Mouse (Mus musculus) forebrain, embryonic 13.5 days (tissue): ENCODE measurements around the gene Gm21987. TPM values are rescaled to one million over a fixed set of nuclear protein-coding genes. Genes with fewer than 3 reads are reported as not detected.

Experiments used
- ATAC-seq: fragments of 200-750 bp; cut with Nextera tagmentation; 2 replicates; pipeline ENCODE4 v1.8.0; 2017
- H3K27ac ChIP-seq: fragments of 300-500 bp; sonication (generic); 2 replicates; pipeline ENCODE4 v1.5.1; 2015; ENCODE audit warnings: inconsistent platforms, mild to moderate bottlenecking, moderate library complexity
- H3K27me3 ChIP-seq: fragments of 300-500 bp; sonication (generic); 2 replicates; pipeline ENCODE4 v1.6.1; 2015; ENCODE audit warnings: mild to moderate bottlenecking, inconsistent platforms
- H3K36me3 ChIP-seq: fragments of 300-500 bp; sonication (generic); 2 replicates; pipeline ENCODE4 v1.6.1; 2015; ENCODE audit warnings: mild to moderate bottlenecking, inconsistent platforms; ENCODE audit not compliant: poor library complexity, severe bottlenecking
- H3K4me1 ChIP-seq: fragments of 300-500 bp; sonication (generic); 2 replicates; pipeline ENCODE4 v1.6.1; 2015; ENCODE audit warnings: inconsistent platforms
- H3K4me2 ChIP-seq: fragments of 300-500 bp; sonication (generic); 2 replicates; pipeline ENCODE4 v1.6.1; 2015; ENCODE audit warnings: inconsistent platforms, mild to moderate bottlenecking, moderate library complexity
- H3K4me3 ChIP-seq: fragments of 300-500 bp; sonication (generic); 2 replicates; pipeline ENCODE4 v1.5.1; 2015; ENCODE audit warnings: mild to moderate bottlenecking, inconsistent platforms
- H3K9ac ChIP-seq: fragments of 300-500 bp; sonication (generic); 2 replicates; pipeline ENCODE4 v1.6.1; 2015; ENCODE audit warnings: mild to moderate bottlenecking, inconsistent platforms
- H3K9me3 ChIP-seq: fragments of 300-500 bp; sonication (generic); replicated peaks from 2 replicates; pipeline ENCODE4 v1.6.1; 2016; ENCODE audit warnings: inconsistent platforms
- WGBS: fragments of 180-500 bp; shearing (Covaris S2); methylation state at CpG from one replicate; pipeline ENCODE4 v1.1.7; 2015; 5-methylcytosine and 5-hydroxymethylcytosine counted together
- polyA plus RNA-seq: library from polyadenylated mRNA; unstranded; fragments of >200 nt; fragmentation: Nextera tagmentation; extraction: Ambion mirVana; gene quantifications from 2 replicates; pipeline ENCODE4 v1.2.1, GENCODE M21; 2015

Gene Gm21987
- polyA plus RNA-seq, 1 experiment from 2014 or later, result not detected

GRCm38 (mm10) chr16:38389284-38389893 lies 42.5 kb downstream of the Gm21987 start:
- Histone ChIP-seq H3K27me3 (no peaks in the 10 kb centered on the region), H3K27ac (no peak overlapping the region), H3K36me3 (no peaks in the 10 kb centered on the region), H3K4me3 (no peak overlapping the region), H3K9me3 (no peaks in the 10 kb centered on the region), H3K4me2 (no peak overlapping the region), H3K4me1 (no peaks in the 10 kb centered on the region), H3K9ac (no peak overlapping the region)
- WGBS, result 84% methylated on average over 8 of the region's 8 CpGs
- no peak for ATAC-seq

- Histone ChIP-seq H3K36me3 (no peaks in the 10 kb centered on the region), H3K27ac (no peak overlapping the region), H3K27me3 (no peaks in the 10 kb centered on the region), H3K4me2 (no peak overlapping the region), H3K9ac (no peak overlapping the region), H3K9me3 (no peaks in the 10 kb centered on the region), H3K4me1 (no peaks in the 10 kb centered on the region), H3K4me3 (no peak overlapping the region)
- 92% methylated on average over 7 of the region's 7 CpGs for WGBS
- no peak for ATAC-seq
Observed at GRCm38 (mm10) chr16:38390322-38390721, 43.5 kb downstream of the Gm21987 start.

- WGBS, result 87% methylated on average over 23 of the region's 23 CpGs
- no peak overlapping the region for H3K4me2 ChIP-seq
- no peaks in the 10 kb centered on the region for H3K4me1 ChIP-seq
- H3K4me3 ChIP-seq, result no peak overlapping the region
- H3K27ac ChIP-seq, result no peak overlapping the region
- H3K36me3 ChIP-seq, result no peaks in the 10 kb centered on the region
- no peak for ATAC-seq
- no peaks in the 10 kb centered on the region for H3K27me3 ChIP-seq
- no peak overlapping the region for H3K9ac ChIP-seq
- H3K9me3 ChIP-seq, result no peaks in the 10 kb centered on the region
Observed at GRCm38 (mm10) chr16:38392126-38392894, 45.5 kb downstream of the Gm21987 start.

- WGBS, result 91% methylated on average over 8 of the region's 8 CpGs
- Histone ChIP-seq H3K27ac (no peak overlapping the region), H3K27me3 (no peaks in the 10 kb centered on the region), H3K4me2 (no peak overlapping the region), H3K9ac (no peak overlapping the region), H3K4me3 (no peak overlapping the region), H3K4me1 (peaks cover 2% of the 10 kb centered on the region), H3K9me3 (no peaks in the 10 kb centered on the region), H3K36me3 (no peaks in the 10 kb centered on the region)
- no peak for ATAC-seq
Observed at GRCm38 (mm10) chr16:38394191-38394618, 47.4 kb downstream of the Gm21987 start.

- no peak overlapping the region for H3K4me2 ChIP-seq
- no peaks in the 10 kb centered on the region for H3K36me3 ChIP-seq
- H3K4me1 ChIP-seq, result peaks cover 12% of the 10 kb centered on the region
- H3K9ac ChIP-seq, result no peak overlapping the region
- WGBS, result 75% methylated on average over 6 of the region's 6 CpGs
- H3K4me3 ChIP-seq, result no peak overlapping the region
- no peak overlapping the region for H3K27ac ChIP-seq
- H3K9me3 ChIP-seq, result no peaks in the 10 kb centered on the region
- H3K27me3 ChIP-seq, result no peaks in the 10 kb centered on the region
- no peak for ATAC-seq
Observed at GRCm38 (mm10) chr16:38395060-38395730, 48.4 kb downstream of the Gm21987 start.

GRCm38 (mm10) chr16:38396155-38396554 lies 49.3 kb downstream of the Gm21987 start:
- ATAC-seq, result no peak
- no peak overlapping the region for H3K4me2 ChIP-seq
- no peak overlapping the region for H3K27ac ChIP-seq
- peaks cover 14% of the 10 kb centered on the region for H3K4me1 ChIP-seq
- no peaks in the 10 kb centered on the region for H3K9me3 ChIP-seq
- no peak overlapping the region for H3K4me3 ChIP-seq
- no peaks in the 10 kb centered on the region for H3K36me3 ChIP-seq
- no peak overlapping the region for H3K9ac ChIP-seq
- H3K27me3 ChIP-seq, result no peaks in the 10 kb centered on the region
- 78% methylated on average over 13 of the region's 13 CpGs for WGBS

- Histone ChIP-seq H3K9ac (no peak overlapping the region), H3K4me2 (no peak overlapping the region), H3K4me1 (peaks cover 14% of the 10 kb centered on the region), H3K9me3 (no peaks in the 10 kb centered on the region), H3K4me3 (no peak overlapping the region), H3K27ac (no peak overlapping the region), H3K36me3 (no peaks in the 10 kb centered on the region), H3K27me3 (no peaks in the 10 kb centered on the region)
- no peak for ATAC-seq
- WGBS, result 84% methylated on average over 6 of the region's 6 CpGs
Observed at GRCm38 (mm10) chr16:38398266-38398665, 51.4 kb downstream of the Gm21987 start.

- peak overlapping the region; percentile 60 for H3K27ac ChIP-seq
- no peaks in the 10 kb centered on the region for H3K36me3 ChIP-seq
- H3K4me3 ChIP-seq, result no peak overlapping the region
- 75% methylated on average over 3 of the region's 3 CpGs for WGBS
- peaks cover 14% of the 10 kb centered on the region for H3K4me1 ChIP-seq
- no peaks in the 10 kb centered on the region for H3K9me3 ChIP-seq
- ATAC-seq, result no peak
- peak overlapping the region; percentile 57 for H3K4me2 ChIP-seq
- 0 out of 2 replicates have a peak overlapping the region, but pooled peaks have one; percentile 49 for H3K9ac ChIP-seq
- H3K27me3 ChIP-seq, result no peaks in the 10 kb centered on the region
Observed at GRCm38 (mm10) chr16:38399076-38399475, 52.2 kb downstream of the Gm21987 start.

GRCm38 (mm10) chr16:38399531-38400231 lies 52.8 kb downstream of the Gm21987 start:
- peak; percentile 96 for ATAC-seq
- Histone ChIP-seq H3K9ac (peak overlapping the region; percentile 49), H3K4me3 (peak overlapping the region; percentile 32), H3K27ac (peak overlapping the region; percentile 60), H3K36me3 (no peaks in the 10 kb centered on the region), H3K9me3 (no peaks in the 10 kb centered on the region), H3K4me2 (peak overlapping the region; percentile 57), H3K27me3 (no peaks in the 10 kb centered on the region), H3K4me1 (peaks cover 14% of the 10 kb centered on the region)
- 8% methylated on average over 17 of the region's 17 CpGs for WGBS

GRCm38 (mm10) chr16:38400311-38400960 lies 53.6 kb downstream of the Gm21987 start:
- no peaks in the 10 kb centered on the region for H3K36me3 ChIP-seq
- peaks cover 14% of the 10 kb centered on the region for H3K4me1 ChIP-seq
- WGBS, result 75% methylated on average over 9 of the region's 9 CpGs
- peak overlapping the region; percentile 60 for H3K27ac ChIP-seq
- H3K4me3 ChIP-seq, result peak overlapping the region; percentile 32
- no peaks in the 10 kb centered on the region for H3K9me3 ChIP-seq
- peak overlapping the region; percentile 49 for H3K9ac ChIP-seq
- peak; percentile 39 for ATAC-seq
- no peaks in the 10 kb centered on the region for H3K27me3 ChIP-seq
- peak overlapping the region; percentile 57 for H3K4me2 ChIP-seq

- H3K9me3 ChIP-seq, result no peaks in the 10 kb centered on the region
- H3K4me1 ChIP-seq, result peaks cover 14% of the 10 kb centered on the region
- whole genome bisulfite sequencing, result 78% methylated on average over 6 of the region's 6 CpGs
Observed at GRCm38 (mm10) chr16:38401468-38401867, 54.6 kb downstream of the Gm21987 start.

More at GRCm38 (mm10) chr16:38401468-38401867, 54.6 kb downstream of the Gm21987 start:
- H3K27ac ChIP-seq, result no peak overlapping the region
- H3K4me3 ChIP-seq, result no peak overlapping the region
- no peak for ATAC-seq
- H3K36me3 ChIP-seq, result no peaks in the 10 kb centered on the region
- no peak overlapping the region for H3K9ac ChIP-seq
- H3K4me2 ChIP-seq, result no peak overlapping the region
- H3K27me3 ChIP-seq, result no peaks in the 10 kb centered on the region
